Mouse (Mus musculus): Measurements from ENCODE around the gene Hist2h2ac.

GRCm38 (mm10) chr3:96178427-96178826 is 42.3 kb downstream of the Hist2h2ac start:
- TF ChIP-seq CTCF (IDR thresholded peaks at IDR 0.05; ENCODE audit: extremely low read depth, insufficient read length, insufficient replicate concordance, low read depth, low read length), result no peak
- TF ChIP-seq POLR2A (IDR thresholded peaks at IDR 0.05; ENCODE audit: low read depth, low read length), result no peak
